ENCODE assay signal across 27 mouse cellular contexts in genomic region chr16:48265856-48266255, GRCm38 (mm10). TPM values are rescaled to one million over a fixed set of nuclear protein-coding genes. Genes with fewer than 3 reads are reported as not detected.
"Had no signal": no experiment of that assay in that cellular context is flagged by ENCODE, and none has a peak within 500 bp of the region (broad histone marks: within the 10 kb centered on the region; RNA-seq: fewer than 3 reads in every experiment).

No protein-coding gene starts in this region.

- H3K36me3 ChIP-seq: neural tube, embryonic 12.5 days; neural tube, embryonic 13.5 days; neural tube, embryonic 15.5 days; stomach, embryonic 15.5 days had no signal

- H3K4me3 ChIP-seq: neural tube, embryonic 12.5 days; neural tube, embryonic 13.5 days; neural tube, embryonic 15.5 days; stomach, embryonic 15.5 days had no signal

- H3K4me1 ChIP-seq: neural tube, embryonic 12.5 days; neural tube, embryonic 13.5 days; neural tube, embryonic 15.5 days; stomach, embryonic 15.5 days had no signal

- H3K9ac ChIP-seq: neural tube, embryonic 12.5 days; neural tube, embryonic 13.5 days; neural tube, embryonic 15.5 days; stomach, embryonic 15.5 days had no signal

- DNase-seq: retina, postnatal 1 day; right cerebral cortex, adult 18-20 months; right cerebral cortex, postnatal 14 days; right cerebral cortex, postnatal 25 days; right cerebral cortex, postnatal 4 days; spleen, adult 18-20 months; thymus, adult 18-20 months; thymus, adult 2 months; thymus, postnatal 14 days; thymus, postnatal 25 days; thymus, postnatal 36 days; thymus, postnatal 4 days had no signal

- H3K27me3 ChIP-seq: neural tube, embryonic 12.5 days; neural tube, embryonic 13.5 days; neural tube, embryonic 15.5 days; stomach, embryonic 15.5 days had no signal

- H3K27ac ChIP-seq: neural tube, embryonic 12.5 days; neural tube, embryonic 13.5 days; neural tube, embryonic 15.5 days; stomach, embryonic 15.5 days; stomach, postnatal 0 days had no signal

RNA-seq across cellular contexts. Expression of gene Dppa4, which starts 17.7 kb away (rescaled TPM):
- total RNA-seq: neutrophil, adult 5-6 weeks had no signal
- polyA plus RNA-seq: neural tube, embryonic 11.5 days; neural tube, embryonic 12.5 days; neural tube, embryonic 13.5 days; neural tube, embryonic 14.5 days; neural tube, embryonic 15.5 days; small intestine, adult 2 months; spleen, adult 2 months; stomach, embryonic 14.5 days; stomach, embryonic 15.5 days; stomach, embryonic 16.5 days; stomach, postnatal 0 days; thymus, adult 2 months; thymus, postnatal 0 days; urinary bladder, adult 2 months had no signal

RNA-seq across cellular contexts. Expression of gene Dppa2, which starts 37.9 kb away (rescaled TPM):
- total RNA-seq: neutrophil, adult 5-6 weeks had no signal
- polyA plus RNA-seq: neural tube, embryonic 11.5 days; neural tube, embryonic 12.5 days; neural tube, embryonic 13.5 days; neural tube, embryonic 14.5 days; neural tube, embryonic 15.5 days; small intestine, adult 2 months; stomach, embryonic 14.5 days; stomach, embryonic 15.5 days; stomach, embryonic 16.5 days; stomach, postnatal 0 days; testis, adult 2 months; thymus, adult 2 months; thymus, postnatal 0 days; urinary bladder, adult 2 months had no signal
